Mouse (Mus musculus) adrenal gland, postnatal 14 days (tissue): ENCODE measurements around the gene Cdh4. TPM values are rescaled to one million over a fixed set of nuclear protein-coding genes. Genes with fewer than 3 reads are reported as not detected.

Experiments
- DNase-seq: peaks from one replicate; pipeline ENCODE4 v3.0.0; 2021; ENCODE audit warnings: mixed read lengths
- total RNA-seq: library from RNA; stranded (reverse); gene quantifications from 2 replicates; pipeline ENCODE4 v1.2.3, GENCODE M21; 2021

Gene Cdh4
- total RNA-seq, 1 experiment from 2014 or later: 5.4 TPM

- DNase-seq: no peak
These were observed 25.7 kb downstream of the Cdh4 start for GRCm38 (mm10) chr2:179467839-179468445.

- DNase-seq: peak; percentile 12
These were observed 34.4 kb downstream of the Cdh4 start for GRCm38 (mm10) chr2:179476622-179477021.

GRCm38 (mm10) chr2:179480800-179481200, 38.6 kb downstream of the Cdh4 start:
- no peak for DNase-seq

- DNase-seq: no peak
These were observed 39.1 kb downstream of the Cdh4 start for GRCm38 (mm10) chr2:179481363-179481762.

GRCm38 (mm10) chr2:179488526-179489139, 46.4 kb downstream of the Cdh4 start:
- DNase-seq: no peak

GRCm38 (mm10) chr2:179491891-179492290, 49.7 kb downstream of the Cdh4 start:
- DNase-seq: no peak

- DNase-seq: no peak
These were observed 52.0 kb downstream of the Cdh4 start for GRCm38 (mm10) chr2:179494276-179494675.

GRCm38 (mm10) chr2:179510439-179510838, 68.2 kb downstream of the Cdh4 start:
- no peak for DNase-seq

GRCm38 (mm10) chr2:179516559-179516958, 74.3 kb downstream of the Cdh4 start:
- DNase-seq: no peak

- DNase-seq: no peak
These were observed 76.3 kb downstream of the Cdh4 start for GRCm38 (mm10) chr2:179518456-179519032.

GRCm38 (mm10) chr2:179519161-179519560, 76.9 kb downstream of the Cdh4 start:
- no peak for DNase-seq

- DNase-seq: no peak
These were observed 77.7 kb downstream of the Cdh4 start for GRCm38 (mm10) chr2:179519931-179520330.

GRCm38 (mm10) chr2:179520941-179521340, 78.7 kb downstream of the Cdh4 start:
- DNase-seq: no peak

- no peak for DNase-seq
These were observed 79.2 kb downstream of the Cdh4 start for GRCm38 (mm10) chr2:179521444-179521843.

- no peak for DNase-seq
These were observed 79.9 kb downstream of the Cdh4 start for GRCm38 (mm10) chr2:179522141-179522540.

- no peak for DNase-seq
These were observed 84.7 kb downstream of the Cdh4 start for GRCm38 (mm10) chr2:179526976-179527375.

GRCm38 (mm10) chr2:179530436-179531040, 88.3 kb downstream of the Cdh4 start:
- no peak for DNase-seq

- DNase-seq: no peak
These were observed 91.0 kb downstream of the Cdh4 start for GRCm38 (mm10) chr2:179533196-179533595.

GRCm38 (mm10) chr2:179533881-179534280, 91.7 kb downstream of the Cdh4 start:
- no peak for DNase-seq

GRCm38 (mm10) chr2:179535204-179535603, 93.0 kb downstream of the Cdh4 start:
- DNase-seq: no peak

GRCm38 (mm10) chr2:179536762-179537161, 94.5 kb downstream of the Cdh4 start:
- DNase-seq: no peak

GRCm38 (mm10) chr2:179537390-179537789, 95.2 kb downstream of the Cdh4 start:
- peak; percentile 26 for DNase-seq

- DNase-seq: no peak
These were observed 95.7 kb downstream of the Cdh4 start for GRCm38 (mm10) chr2:179537800-179538450.
